Mouse (Mus musculus) cerebellum, adult 2 months (tissue): ENCODE data around the gene Esyt1.

Source experiments
- CTCF ChIP-seq: fragments of 200-500 bp; IDR thresholded peaks from 2 replicates; pipeline ENCODE4 v1.5.1; 2011; ENCODE audit warnings: low read depth, mild to moderate bottlenecking, control low read depth, low read length, moderate library complexity, borderline replicate concordance; ENCODE audit not compliant: insufficient read depth
- POLR2A ChIP-seq: fragments of 200-500 bp; IDR thresholded peaks from 2 replicates; pipeline ENCODE4 v1.6.1; 2011; ENCODE audit warnings: low read length, control low read depth, borderline replicate concordance; ENCODE audit not compliant: insufficient read depth

- TF ChIP-seq POLR2A (no peak), CTCF (no peak)
Measured at GRCm38 (mm10) chr10:128522351-128522750, 3.3 kb downstream of the Esyt1 start.
